Mouse (Mus musculus) mouse embryonic stem cell (cell line): ENCODE data around the gene Smim17.

Experiments used
- in situ Hi-C, 2 experiments: fragments of 300-500 bp; cut with MboI; formaldehyde crosslinking; loops; 1 replicate in 1 of 2; 3 replicates in 1 of 2; pipeline ENCODE4 v1.14.3; 2019 to 2020; ENCODE audit warnings: low sequenced_read_pairs in 2 of 2, low pct_unique_long_range_greater_than_20kb in 1 of 2, mixed read lengths in 1 of 2; ENCODE audit not compliant: unreplicated experiment in 1 of 2

Smim17 gene

GRCm38 (mm10) chr7:6397996-6398975, at the start of gene Smim17:
Gene Smim17 (plus strand): TSS chr7:6398715.
- in situ Hi-C loops, result no loop called here

GRCm38 (mm10) chr7:6358121-6358520, 40.4 kb upstream of the Smim17 start:
- in situ Hi-C loops, result loop anchor here (5.0 to 25.0 kb wide), 5 partner anchors 57 to 929 kb away; partner anchors contain the start of genes Olfr1349 (in 2 of the 2), Gm20715 (in 1 of the 2) and Gm45844 (in 1 of the 2)

- in situ Hi-C loops, result loop anchor here (5.0 to 25.0 kb wide), 5 partner anchors 56 to 928 kb away; partner anchors contain the start of genes Olfr1349 (in 2 of the 2), Gm20715 (in 1 of the 2) and Gm45844 (in 1 of the 2)
These were observed 39.5 kb upstream of the Smim17 start for GRCm38 (mm10) chr7:6358937-6359590.

- in situ Hi-C loops, result loop anchor here in 1 of 2 experiments (25.0 kb wide), 1 partner anchor 927 kb away; the partner anchor contains the start of gene Gm45844
These were observed 37.9 kb upstream of the Smim17 start for GRCm38 (mm10) chr7:6360477-6361060.

- in situ Hi-C loops, result loop anchor here in 1 of 2 experiments (25.0 kb wide), 1 partner anchor 926 kb away; the partner anchor contains the start of gene Gm45844
These were observed 36.8 kb upstream of the Smim17 start for GRCm38 (mm10) chr7:6361756-6362155.

- in situ Hi-C loops, result loop anchor here in 1 of 2 experiments (25.0 kb wide), 1 partner anchor 925 kb away; the partner anchor contains the start of gene Gm45844
These were observed 36.1 kb upstream of the Smim17 start for GRCm38 (mm10) chr7:6362268-6363046.

GRCm38 (mm10) chr7:6363047-6363488, 35.4 kb upstream of the Smim17 start, which contains the start of gene Zfp78:
Gene Zfp78 (plus strand): TSS chr7:6363280.
- in situ Hi-C loops, result loop anchor here in 1 of 2 experiments (25.0 kb wide), 1 partner anchor 924 kb away; the partner anchor contains the start of gene Gm45844

GRCm38 (mm10) chr7:6364761-6365160, 33.8 kb upstream of the Smim17 start:
- in situ Hi-C loops, result loop anchor here in 1 of 2 experiments (25.0 kb wide), 1 partner anchor 923 kb away; the partner anchor contains the start of gene Gm45844

GRCm38 (mm10) chr7:6367185-6367584, 31.3 kb upstream of the Smim17 start:
- in situ Hi-C loops, result loop anchor here in 1 of 2 experiments (25.0 kb wide), 1 partner anchor 920 kb away; the partner anchor contains the start of gene Gm45844

GRCm38 (mm10) chr7:6368146-6368545, 30.4 kb upstream of the Smim17 start:
- in situ Hi-C loops, result loop anchor here in 1 of 2 experiments (25.0 kb wide), 1 partner anchor 919 kb away; the partner anchor contains the start of gene Gm45844

- in situ Hi-C loops, result loop anchor here in 1 of 2 experiments (25.0 kb wide), 1 partner anchor 918 kb away; the partner anchor contains the start of gene Gm45844
These were observed 29.1 kb upstream of the Smim17 start for GRCm38 (mm10) chr7:6369460-6369859.

GRCm38 (mm10) chr7:6372993-6373392, 25.5 kb upstream of the Smim17 start:
- in situ Hi-C loops, result loop anchor here in 1 of 2 experiments (25.0 kb wide), 1 partner anchor 914 kb away; the partner anchor contains the start of gene Gm45844

GRCm38 (mm10) chr7:6378441-6378840, 20.1 kb upstream of the Smim17 start:
- in situ Hi-C loops, result no loop called here

- in situ Hi-C loops, result no loop called here
These were observed 17.1 kb upstream of the Smim17 start for GRCm38 (mm10) chr7:6381431-6381830.

GRCm38 (mm10) chr7:6383044-6383455, 15.5 kb upstream of the Smim17 start, which contains the start of gene Zfp28:
Gene Zfp28 (plus strand): TSS chr7:6383295.
- in situ Hi-C loops, result no loop called here

GRCm38 (mm10) chr7:6384011-6384410, 14.5 kb upstream of the Smim17 start:
- in situ Hi-C loops, result no loop called here

GRCm38 (mm10) chr7:6386995-6387394, 11.5 kb upstream of the Smim17 start:
- in situ Hi-C loops, result no loop called here
